Mouse (Mus musculus) gastrocnemius, postnatal 25 days (tissue): ENCODE data around the gene Ffar4. TPM values are rescaled to one million over a fixed set of nuclear protein-coding genes. Genes with fewer than 3 reads are reported as not detected.
A peak's percentile ranks its signal among the peaks of the same experiment; 100 is the strongest.

Experiments
- DNase-seq: peaks from one replicate; pipeline ENCODE4 v3.0.0; 2022
- total RNA-seq, 2 experiments: library from RNA; stranded (reverse); gene quantifications; 1 replicate in 1 of 2; 2 replicates in 1 of 2; pipeline ENCODE4 v1.2.3; 2021

The Ffar4 gene
- total RNA-seq, 2 experiments from 2014 or later: 0.51 TPM; not detected in 1

DNA sequence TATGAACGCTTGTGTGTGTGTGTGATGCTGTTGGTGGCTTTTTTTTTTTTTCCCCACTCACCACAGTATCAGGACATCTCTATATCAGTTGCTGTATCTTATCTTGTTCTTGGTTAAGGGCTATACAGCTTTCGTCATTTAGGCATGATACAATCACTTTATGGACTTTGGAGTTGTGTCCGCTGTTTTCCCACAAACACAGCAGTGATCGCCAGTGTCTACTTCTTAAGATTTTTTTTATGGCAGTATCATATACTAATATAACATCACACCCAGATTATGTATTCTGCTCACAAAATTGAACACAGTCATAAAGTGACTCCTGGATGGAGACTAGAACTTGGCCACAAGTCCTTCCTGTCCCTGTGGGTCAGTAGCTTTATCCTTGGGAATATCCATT, 11.0 kb downstream of the Ffar4 start:
- no peak for DNase-seq

DNA sequence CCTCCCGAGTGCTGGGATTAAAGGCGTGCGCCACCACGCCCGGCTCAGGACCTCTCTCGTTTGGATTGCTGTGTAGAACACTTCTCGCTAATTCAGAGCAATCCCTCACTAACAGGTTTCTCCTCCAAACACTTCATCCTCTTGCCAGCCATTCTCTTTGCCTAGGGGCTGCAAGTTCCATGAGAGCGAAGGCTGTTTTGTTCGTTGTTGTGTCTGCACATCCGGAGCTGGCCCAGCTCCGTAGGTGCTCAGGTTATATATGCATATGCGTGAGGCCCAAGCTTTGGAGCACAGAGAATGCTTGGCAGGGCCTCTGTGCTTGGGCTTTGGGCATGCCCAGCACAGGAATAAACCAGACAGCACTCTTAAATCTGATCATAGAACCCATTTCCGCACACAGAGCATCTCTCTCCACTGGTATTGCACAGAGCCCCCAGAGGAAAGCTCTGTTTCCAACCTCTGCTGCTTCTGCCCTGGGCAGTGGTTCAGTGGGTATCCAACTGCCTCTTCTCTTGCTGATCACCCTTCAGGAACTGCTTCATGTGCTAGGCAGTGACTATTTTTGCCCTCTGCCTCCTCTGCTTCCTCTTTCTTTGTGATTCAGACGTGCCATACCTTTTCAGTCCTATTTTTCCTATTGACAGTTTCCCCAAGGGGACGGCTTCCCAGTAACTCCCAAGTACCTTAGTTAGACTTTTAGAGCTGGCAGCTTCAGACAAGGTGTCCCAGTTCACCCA, 12.8 kb downstream of the Ffar4 start:
- no peak for DNase-seq

DNA sequence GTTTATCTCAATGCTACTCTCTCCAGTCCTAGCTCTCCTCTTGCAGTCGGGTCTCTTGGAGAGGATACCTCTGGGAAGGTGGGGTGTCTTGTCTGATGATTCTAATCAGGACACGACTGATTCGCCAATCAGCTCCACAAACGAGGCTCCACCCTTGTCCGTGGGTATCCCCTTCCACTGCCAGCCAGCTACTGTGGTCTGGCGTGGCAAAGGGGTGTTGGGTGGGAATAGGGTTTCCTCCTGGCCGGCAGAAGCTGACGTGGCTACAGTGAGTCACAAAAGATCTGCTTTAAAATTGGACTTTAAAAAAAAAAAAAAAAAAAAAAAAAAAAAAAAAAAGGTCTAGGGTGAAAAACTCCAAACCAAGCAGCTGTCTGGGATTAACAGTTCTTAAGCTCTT, 14.2 kb downstream of the Ffar4 start:
- no peak for DNase-seq

DNA sequence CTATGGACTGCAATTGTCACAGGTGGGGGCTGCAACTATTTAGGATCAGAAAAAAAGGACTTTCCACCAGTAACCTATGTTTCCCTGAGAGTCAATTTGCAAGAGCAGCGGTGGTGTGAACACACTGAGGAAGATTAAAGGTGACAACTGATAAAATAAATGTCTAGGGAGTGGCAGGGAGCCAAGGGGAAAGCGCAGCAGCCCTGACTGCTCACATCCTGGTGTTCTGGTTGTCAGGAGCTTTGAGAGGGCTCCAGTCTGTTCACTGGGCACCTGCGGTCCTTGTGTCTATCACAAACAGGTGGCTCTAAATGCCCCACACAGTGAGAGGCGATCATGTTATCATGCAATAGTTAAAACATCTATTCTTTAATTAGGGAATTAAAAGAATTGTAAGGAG, 15.7 kb downstream of the Ffar4 start:
- no peak for DNase-seq

DNA sequence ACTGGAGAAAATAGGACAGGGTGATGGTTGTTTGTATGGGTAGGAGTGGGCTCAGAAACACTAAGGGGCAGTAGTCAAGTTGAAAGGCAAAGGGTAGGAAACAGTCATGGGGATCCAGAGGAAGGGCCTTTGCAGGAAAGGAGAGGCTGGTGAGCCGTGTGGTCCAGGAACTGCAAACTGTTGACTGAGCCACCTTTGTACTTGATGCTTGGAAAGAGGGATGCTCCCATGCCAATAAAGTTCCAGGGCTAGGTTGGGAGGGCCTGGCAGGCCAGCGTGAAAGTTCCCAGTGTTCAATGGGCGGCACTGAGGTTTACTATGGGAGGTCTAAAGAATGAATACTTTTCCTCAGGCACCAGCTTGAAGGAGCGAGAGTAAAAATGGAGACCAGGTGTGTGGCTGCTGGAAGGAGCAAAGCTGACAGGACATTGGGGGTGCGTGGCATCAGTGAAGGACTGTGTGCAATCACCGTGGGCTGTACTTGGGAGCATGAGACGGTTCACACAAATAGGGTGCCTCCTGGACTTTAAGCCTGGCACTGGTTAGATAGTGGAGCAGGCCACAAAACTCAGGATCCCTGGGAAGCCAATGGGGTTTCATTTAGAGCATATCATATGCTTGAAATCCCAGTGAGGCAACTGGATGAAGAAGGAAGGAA, 18.1 kb downstream of the Ffar4 start:
- no peak for DNase-seq

DNA sequence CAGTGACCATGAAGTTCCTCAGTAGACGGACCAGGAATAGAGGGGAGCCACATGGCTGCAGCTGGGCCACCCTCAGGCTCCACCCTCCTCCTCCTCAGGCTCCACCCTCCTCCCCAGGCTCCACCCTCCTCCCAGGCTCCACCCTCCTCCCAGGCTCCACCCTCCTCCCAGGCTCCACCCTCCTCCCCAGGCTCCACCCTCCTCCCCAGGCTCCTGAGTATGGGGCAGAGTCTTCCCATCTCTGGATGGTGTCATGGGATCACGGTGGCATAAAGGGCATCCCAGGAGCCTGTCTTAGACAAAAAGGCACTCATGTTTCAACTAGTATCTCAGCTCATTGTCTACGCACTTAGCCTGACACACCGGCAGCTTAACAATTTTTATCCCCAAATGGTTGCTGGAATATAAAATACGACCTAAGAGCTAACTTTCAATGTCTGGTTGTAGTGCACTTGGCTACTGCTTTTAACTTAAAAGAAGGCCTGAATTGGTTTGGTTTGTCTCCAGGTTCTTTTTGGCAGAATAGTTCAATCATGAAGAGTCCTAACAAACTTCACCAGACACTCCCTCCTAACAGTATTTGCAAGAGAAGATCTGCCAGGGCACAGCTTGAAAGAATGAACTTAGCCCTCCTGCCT, 23.4 kb downstream of the Ffar4 start:
- DNase-seq: no peak

DNA sequence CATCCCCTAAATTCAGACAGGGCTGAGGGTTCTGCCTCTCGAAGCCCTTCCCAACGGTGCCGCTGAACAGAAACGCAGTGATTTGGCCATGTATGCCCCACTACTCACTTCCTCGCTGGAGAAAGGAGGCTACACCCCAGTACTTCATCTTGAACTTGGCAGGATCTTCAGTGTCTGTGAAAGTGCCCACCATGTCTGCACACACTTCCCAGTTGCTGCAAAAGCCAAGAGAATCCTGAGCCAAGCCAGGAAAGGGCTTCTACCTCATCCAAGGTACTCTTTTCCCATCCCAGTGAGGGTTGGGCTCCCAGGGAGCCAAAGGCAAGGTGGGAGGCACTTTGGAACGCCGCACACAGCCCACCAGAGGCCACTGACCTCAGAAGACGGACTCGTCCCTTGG, 27.1 kb downstream of the Ffar4 start:
- DNase-seq: no peak

DNA sequence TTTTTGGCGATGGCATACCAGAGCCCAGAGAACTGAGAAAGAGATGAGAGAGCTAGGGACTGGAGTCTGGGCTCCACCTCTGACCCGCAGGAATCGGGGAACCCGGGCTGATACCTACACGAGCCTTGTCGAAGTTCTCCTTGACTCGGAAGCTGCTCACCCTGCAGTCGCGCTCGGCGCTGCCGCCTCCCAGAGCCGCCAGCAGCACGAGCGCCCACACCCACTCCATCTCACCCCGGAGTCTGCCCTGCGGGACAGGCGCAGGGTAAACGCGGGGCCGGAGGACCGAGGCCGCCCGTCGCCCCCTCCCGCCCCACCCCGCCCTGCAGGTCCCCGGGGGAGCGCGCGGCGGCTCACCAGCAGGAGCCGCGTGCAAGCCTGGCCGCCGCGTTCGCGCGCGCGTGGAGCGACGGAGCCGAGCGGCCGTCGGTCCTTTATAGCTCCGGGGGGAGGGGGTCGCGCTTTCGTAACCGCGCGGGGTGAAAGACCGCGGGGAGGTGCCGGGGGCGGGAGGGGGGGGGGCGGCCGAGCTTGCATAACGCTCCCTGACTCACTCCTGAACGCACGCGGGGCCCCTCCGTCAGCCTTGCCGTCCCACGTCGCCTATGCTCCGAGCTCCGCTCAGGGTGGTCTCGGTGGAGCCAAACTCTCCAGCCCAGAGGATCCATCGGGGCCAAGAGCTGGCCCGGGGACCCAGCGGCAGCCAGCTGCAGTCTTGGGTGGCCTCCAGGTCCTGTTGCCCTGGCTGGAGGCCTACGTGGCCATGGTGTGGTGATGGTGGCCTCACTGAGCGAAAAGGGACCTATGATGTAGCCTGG, 27.7 kb downstream of the Ffar4 start:
- peak; percentile 47 for DNase-seq

DNA sequence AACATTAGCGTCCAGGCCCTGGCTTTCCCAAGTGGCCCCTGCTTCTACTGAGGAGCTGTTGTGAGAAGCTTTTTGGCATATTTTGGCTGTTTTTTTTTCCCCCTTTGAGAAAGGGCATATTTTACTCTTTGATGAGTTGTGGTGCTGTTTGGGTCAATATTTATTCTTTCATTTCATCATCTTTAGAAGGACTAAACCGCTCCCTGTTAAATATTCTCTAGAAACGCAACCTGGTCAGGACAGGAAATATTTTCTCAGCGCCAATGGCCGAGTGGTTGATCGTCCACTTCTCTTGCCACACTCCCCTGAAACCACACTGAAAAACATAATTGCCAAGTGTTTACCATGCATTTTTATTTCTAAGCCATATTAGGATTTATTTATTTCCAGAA, 28.3 kb downstream of the Ffar4 start, which contains the start of gene Rbp4:
TSS of gene Rbp4 (minus strand) at position 63 of the 392 bp plus-strand sequence.
- no peak for DNase-seq

DNA sequence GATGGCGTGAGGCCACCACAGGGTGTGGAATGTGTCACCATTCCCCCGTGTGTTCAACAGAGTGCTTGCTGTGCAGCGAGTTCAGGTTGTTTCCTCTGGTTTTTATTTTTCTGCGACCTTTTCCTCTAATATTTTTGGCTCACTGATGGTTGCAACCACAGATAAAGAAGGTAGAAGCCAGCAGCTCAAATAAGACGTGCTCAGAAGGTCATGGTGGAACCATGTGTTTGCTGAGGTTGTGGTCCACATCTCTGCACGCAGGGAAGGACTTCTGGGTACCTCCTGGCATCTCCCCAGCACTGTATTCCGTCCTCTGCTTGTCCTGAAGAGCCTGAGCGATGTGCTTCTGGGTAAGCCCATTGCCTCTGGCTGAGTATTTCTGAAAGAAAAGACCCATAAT, 29.8 kb downstream of the Ffar4 start:
- no peak for DNase-seq

DNA sequence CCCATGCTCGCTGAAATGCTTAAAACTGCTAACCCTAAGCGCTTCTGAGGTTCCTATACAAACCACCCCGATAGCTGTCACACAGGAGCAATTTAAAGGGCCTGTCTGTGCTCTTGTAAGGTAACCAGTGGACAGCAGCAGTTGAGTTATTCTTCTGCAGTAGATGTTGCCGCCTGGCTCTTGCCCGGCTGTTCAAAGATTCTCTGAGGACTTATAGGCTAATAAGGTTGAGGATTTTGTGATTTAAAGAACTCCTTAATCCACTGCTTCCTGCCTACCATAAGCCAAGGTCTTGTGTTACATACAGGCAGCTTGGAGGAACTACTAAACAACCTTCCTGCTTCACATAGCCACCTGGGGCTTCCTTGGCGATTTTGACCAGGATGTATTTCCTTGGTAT, 35.6 kb downstream of the Ffar4 start, which contains the start of gene Pde6c:
TSS of gene Pde6c (plus strand) at position 301 of the 400 bp plus-strand sequence.
- DNase-seq: no peak

DNA sequence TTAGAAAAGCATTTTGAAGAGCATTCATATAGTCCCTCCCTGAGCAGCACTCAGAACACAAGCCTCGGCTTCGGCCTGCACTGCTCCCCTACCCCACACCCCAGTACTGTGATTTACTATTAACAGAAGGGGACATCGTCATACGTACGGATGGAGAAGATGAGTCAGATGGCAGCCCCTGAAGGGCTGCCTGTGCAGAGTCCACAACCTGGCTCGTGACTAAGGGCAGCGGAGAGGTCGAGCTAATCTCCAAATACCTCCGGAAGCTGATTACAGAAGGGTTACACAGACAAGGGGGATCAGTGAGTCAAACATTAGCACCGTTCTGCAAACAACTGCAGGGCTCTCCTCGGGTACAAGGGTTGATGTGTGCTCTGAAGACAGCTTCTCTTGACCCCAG, 37.1 kb downstream of the Ffar4 start:
- DNase-seq: no peak

DNA sequence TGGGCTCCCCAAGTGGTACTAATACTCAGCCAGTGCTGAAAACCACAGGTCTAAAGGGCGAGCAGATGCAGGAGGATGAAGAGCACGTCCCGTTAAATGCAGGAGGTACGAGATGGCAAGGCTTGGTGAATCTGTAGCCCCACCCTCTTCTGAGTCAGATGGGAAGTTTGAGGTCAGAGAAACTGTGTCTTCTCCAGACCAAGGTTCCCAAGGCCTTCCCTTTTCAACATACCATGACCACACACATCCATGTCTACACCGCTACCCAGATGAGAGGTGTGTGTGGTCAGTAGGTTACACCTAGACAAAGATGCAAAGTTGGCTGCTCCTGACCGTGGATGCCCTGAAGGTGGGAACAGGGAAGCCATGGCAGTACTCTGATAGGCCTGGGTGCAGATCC, 37.9 kb downstream of the Ffar4 start:
- no peak for DNase-seq

DNA sequence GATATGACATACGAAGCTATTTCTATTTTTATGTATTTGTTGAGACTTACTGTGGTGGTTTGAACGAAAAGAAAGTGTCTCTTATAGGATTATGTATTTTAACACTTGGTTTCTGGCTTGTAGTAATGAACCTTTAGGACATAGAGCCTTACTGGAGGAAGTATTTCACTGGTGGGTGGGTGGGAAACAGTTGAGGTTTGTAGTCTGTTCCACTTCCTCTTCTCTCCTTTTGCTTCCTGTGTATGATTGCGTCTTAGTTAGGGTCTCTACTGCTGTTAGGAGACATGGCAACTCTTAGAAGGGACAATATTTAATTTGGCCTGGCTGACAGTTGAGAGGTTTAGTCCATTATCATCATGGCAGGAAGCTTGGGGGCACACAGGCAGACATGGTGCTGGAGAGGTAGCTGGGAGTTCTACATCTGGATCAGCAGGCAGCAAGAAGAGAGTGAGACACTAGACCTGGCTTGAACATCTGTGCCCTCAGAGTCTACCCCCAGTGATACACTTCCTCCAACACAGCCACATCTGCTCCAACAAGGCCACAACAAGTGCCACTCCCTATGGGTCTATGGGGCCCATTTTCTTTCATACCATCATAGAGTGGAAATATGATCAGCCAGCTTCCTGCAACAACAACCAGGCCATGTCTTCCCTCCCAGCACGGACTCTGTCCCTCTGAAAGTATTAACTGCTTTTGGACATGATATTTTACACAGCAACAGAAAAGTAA, 46.8 kb downstream of the Ffar4 start:
- DNase-seq: no peak

DNA sequence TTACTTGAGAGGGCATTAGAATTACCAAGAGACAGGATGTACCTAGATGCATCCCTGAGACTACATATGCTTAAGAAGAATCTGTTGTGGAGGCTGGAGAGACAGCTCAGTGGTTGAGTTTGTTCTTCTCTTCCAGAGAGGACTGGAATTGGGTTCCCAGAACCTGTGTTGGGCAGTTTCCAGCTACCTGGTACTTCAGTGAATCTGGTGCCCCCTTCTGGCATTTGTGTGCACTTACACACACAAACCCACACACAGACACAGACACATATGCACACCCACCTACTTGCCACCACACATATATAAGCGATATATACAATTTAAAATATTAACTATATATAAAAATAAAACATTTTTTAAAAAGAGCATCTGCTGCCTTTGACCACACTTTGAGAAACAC, 59.4 kb downstream of the Ffar4 start:
- no peak for DNase-seq

DNA sequence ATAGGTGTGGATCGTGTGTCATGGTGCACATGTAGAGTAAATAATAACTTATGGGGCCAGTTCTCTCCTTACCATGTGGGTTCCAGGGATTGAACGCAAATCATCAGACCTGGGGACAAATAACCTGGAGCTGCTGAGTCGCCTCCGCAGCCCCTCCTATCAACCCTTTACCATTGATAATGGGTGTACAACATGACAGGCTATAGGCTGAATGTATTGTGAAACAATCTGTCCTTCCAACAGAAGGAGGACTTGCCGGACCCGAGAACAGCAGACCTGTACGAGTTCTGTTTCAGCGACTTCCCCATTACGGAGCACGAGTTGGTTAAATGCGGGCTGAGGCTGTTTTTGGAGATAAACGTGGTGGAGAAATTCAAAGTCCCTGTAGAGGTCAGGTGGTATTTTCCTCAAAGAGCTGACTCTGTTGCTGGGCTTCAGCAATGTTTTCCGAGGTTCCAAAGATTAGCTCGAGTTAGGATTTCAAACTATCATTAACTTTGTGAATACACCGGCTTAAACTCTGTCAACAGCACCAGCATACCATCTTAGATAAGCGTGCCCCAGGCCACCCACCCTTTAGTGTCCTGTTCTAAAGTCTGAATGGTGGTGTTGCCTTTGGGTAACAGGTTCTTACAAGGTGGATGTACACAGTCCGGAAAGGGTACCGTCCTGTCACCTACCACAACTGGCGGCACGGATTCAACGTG, 64.9 kb downstream of the Ffar4 start:
- DNase-seq: no peak

Other genes with a start within 250 kb of the Ffar4 start
- 1 to 10 TPM; 5.3 to 8.8 TPM for gene Myof, start 53.5 kb upstream of the Ffar4 start, total RNA-seq
- gene Cep55, start 42.1 kb upstream of the Ffar4 start, total RNA-seq: under 1 TPM; 0.10 to 0.29 TPM
- gene Rbp4, start 28.2 kb downstream of the Ffar4 start, total RNA-seq: 1 to 10 TPM; 1.1 to 8.8 TPM
- gene Pde6c, start 35.7 kb downstream of the Ffar4 start, total RNA-seq: not detected
- 10 to 100 TPM; 11.4 to 12.1 TPM for gene Fra10ac1, start 127.1 kb downstream of the Ffar4 start, total RNA-seq
- gene Lgi1, start 167.5 kb downstream of the Ffar4 start, total RNA-seq: 1 to 10 TPM in 1 of 2 experiments, under 1 TPM in 1; 0.78 to 4.0 TPM